Mouse (Mus musculus): ENCODE measurements around the gene Dhrs3. TPM values are rescaled to one million over a fixed set of nuclear protein-coding genes. Genes with fewer than 3 reads are reported as not detected.

Gene Dhrs3
- polyA plus RNA-seq, 1 experiment = 249 TPM

- DNase-seq (ENCODE audit: low spot score) = no peak
Measured at GRCm38 (mm10) chr4:144939847-144940411, 47.3 kb downstream of the Dhrs3 start.

- DNase-seq (ENCODE audit: low spot score) = peak; percentile 22
Measured at GRCm38 (mm10) chr4:144940796-144941462, 48.3 kb downstream of the Dhrs3 start.

GRCm38 (mm10) chr4:144942433-144942832 lies 49.8 kb downstream of the Dhrs3 start:
- no peak for DNase-seq (ENCODE audit: low spot score)

GRCm38 (mm10) chr4:144943273-144943672 lies 50.6 kb downstream of the Dhrs3 start:
- no peak for DNase-seq (ENCODE audit: low spot score)

- peak; percentile 31 for DNase-seq (ENCODE audit: low spot score)
Measured at GRCm38 (mm10) chr4:144947738-144948390, 55.2 kb downstream of the Dhrs3 start.

GRCm38 (mm10) chr4:144949441-144950326 lies 57.1 kb downstream of the Dhrs3 start:
- DNase-seq (ENCODE audit: low spot score) = peak; percentile 71

GRCm38 (mm10) chr4:144950327-144950711 lies 57.7 kb downstream of the Dhrs3 start:
- DNase-seq (ENCODE audit: low spot score) = peak; percentile 18

GRCm38 (mm10) chr4:144950883-144951282 lies 58.3 kb downstream of the Dhrs3 start:
- peak; percentile 19 for DNase-seq (ENCODE audit: low spot score)

- no peak for DNase-seq (ENCODE audit: low spot score)
Measured at GRCm38 (mm10) chr4:144951859-144952258, 59.2 kb downstream of the Dhrs3 start.

- DNase-seq (ENCODE audit: low spot score) = no peak
Measured at GRCm38 (mm10) chr4:144953421-144953820, 60.8 kb downstream of the Dhrs3 start.

- no peak for DNase-seq (ENCODE audit: low spot score)
Measured at GRCm38 (mm10) chr4:144955863-144956262, 63.2 kb downstream of the Dhrs3 start.

- no peak for DNase-seq (ENCODE audit: low spot score)
Measured at GRCm38 (mm10) chr4:144956293-144956692, 63.7 kb downstream of the Dhrs3 start.

GRCm38 (mm10) chr4:144957186-144957585 lies 64.6 kb downstream of the Dhrs3 start:
- peak; percentile 38 for DNase-seq (ENCODE audit: low spot score)

GRCm38 (mm10) chr4:144957721-144958120 lies 65.1 kb downstream of the Dhrs3 start:
- peak; percentile 12 for DNase-seq (ENCODE audit: low spot score)

GRCm38 (mm10) chr4:144960188-144960904 lies 67.7 kb downstream of the Dhrs3 start:
- peak; percentile 78 for DNase-seq (ENCODE audit: low spot score)

GRCm38 (mm10) chr4:144961232-144961631 lies 68.6 kb downstream of the Dhrs3 start:
- no peak for DNase-seq (ENCODE audit: low spot score)

GRCm38 (mm10) chr4:144961696-144962095 lies 69.1 kb downstream of the Dhrs3 start:
- DNase-seq (ENCODE audit: low spot score) = no peak

- no peak for DNase-seq (ENCODE audit: low spot score)
Measured at GRCm38 (mm10) chr4:144965255-144965654, 72.6 kb downstream of the Dhrs3 start.

- DNase-seq (ENCODE audit: low spot score) = peak; percentile 19
Measured at GRCm38 (mm10) chr4:144968371-144968770, 75.7 kb downstream of the Dhrs3 start.

GRCm38 (mm10) chr4:144969030-144969429 lies 76.4 kb downstream of the Dhrs3 start:
- DNase-seq (ENCODE audit: low spot score) = peak; percentile 20

GRCm38 (mm10) chr4:144971048-144971447 lies 78.4 kb downstream of the Dhrs3 start:
- DNase-seq (ENCODE audit: low spot score) = no peak
